Mouse (Mus musculus) testis, adult 2 months (tissue): ENCODE measurements around the gene Syt3.

Source experiments
- CTCF ChIP-seq: fragments of 200-500 bp; IDR thresholded peaks from 2 replicates; pipeline ENCODE4 v1.5.1; 2012; ENCODE audit warnings: low read depth, mild to moderate bottlenecking, inconsistent platforms, low read length, moderate library complexity; ENCODE audit not compliant: control insufficient read depth, insufficient read depth, insufficient replicate concordance
- POLR2A ChIP-seq: fragments of 200-500 bp; IDR thresholded peaks from 2 replicates; pipeline ENCODE4 v1.6.1; 2012; ENCODE audit warnings: low read depth, mild to moderate bottlenecking, inconsistent platforms, low read length, moderate library complexity; ENCODE audit not compliant: control insufficient read depth

DNA sequence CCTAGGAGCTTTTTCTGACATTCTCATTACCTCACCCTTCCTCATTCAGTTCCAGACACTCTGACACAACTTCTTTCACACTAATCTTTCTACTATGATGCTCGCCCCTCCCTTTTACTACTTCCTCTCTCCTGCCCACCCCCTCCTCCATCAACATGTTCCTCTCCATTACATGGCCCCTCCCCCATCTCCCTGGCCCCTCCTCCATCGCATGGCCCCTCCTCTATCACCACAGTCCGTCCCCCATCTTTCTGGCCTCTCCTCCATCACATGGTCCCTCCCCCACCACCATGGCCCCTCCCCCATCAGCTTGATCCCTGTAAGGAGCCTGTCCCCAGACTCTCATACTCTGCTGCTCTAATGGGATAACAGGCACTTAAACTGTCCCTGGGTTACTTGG lies 34.9 kb upstream of the Syt3 start:
- TF ChIP-seq POLR2A (no peak), CTCF (no peak)
